Mouse (Mus musculus): ENCODE data around the gene Nfkbie. TPM values are rescaled to one million over a fixed set of nuclear protein-coding genes. Genes with fewer than 3 reads are reported as not detected.

The Nfkbie gene
- polyA plus RNA-seq, 1 experiment, result 12.5 TPM

- Histone ChIP-seq H3K4me3 (replicated peaks; ENCODE audit: insufficient read depth, low read depth, low read length) (no peak overlapping the region), H3K4me1 (ENCODE audit: control insufficient read depth, insufficient read depth, low read length) (peaks cover 42% of the 10 kb centered on the region), H3K27ac (ENCODE audit: insufficient read depth, low read length) (peak overlapping the region; percentile 57), H3K27me3 (ENCODE audit: control insufficient read depth, insufficient read depth, low read length) (no peaks in the 10 kb centered on the region)
- TF ChIP-seq POLR2A (IDR thresholded peaks at IDR 0.05; ENCODE audit: borderline replicate concordance, insufficient read depth, low read length) (no peak), CTCF (IDR thresholded peaks at IDR 0.05; ENCODE audit: borderline replicate concordance, insufficient read depth, low read depth, low read length) (peak; percentile 92)
- peak; percentile 85 to 95 for DNase-seq
- 35% methylated on average over 8 of the region's 8 CpGs for WGBS
Measured at GRCm38 (mm10) chr17:45516488-45516887, 39.0 kb upstream of the Nfkbie start.

DNA sequence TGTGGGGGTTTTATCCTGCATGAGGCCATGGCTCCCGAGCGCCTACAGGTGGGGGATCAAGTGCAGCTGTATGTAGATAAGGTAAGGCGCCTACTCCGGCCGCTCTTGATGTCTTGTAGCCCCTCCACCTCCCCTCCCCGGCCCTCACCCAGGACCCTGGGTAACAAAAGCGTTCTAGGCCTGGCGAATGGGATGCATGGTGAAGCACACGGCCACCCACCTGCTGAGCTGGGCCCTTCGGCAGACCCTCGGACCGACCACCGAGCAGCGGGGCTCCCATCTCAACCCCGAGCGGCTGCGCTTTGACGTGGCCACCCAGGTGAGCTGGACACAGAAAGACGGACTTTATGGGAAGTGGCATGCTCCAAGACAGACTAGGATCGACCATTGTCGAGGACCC lies 38.4 kb upstream of the Nfkbie start:
- no peak overlapping the region for H3K4me3 ChIP-seq (replicated peaks; ENCODE audit: insufficient read depth, low read depth, low read length)
- 86% methylated on average over 21 of the region's 21 CpGs for WGBS
- H3K27me3 ChIP-seq (ENCODE audit: control insufficient read depth, insufficient read depth, low read length), result no peaks in the 10 kb centered on the region
- DNase-seq, result no peak
- H3K4me1 ChIP-seq (ENCODE audit: control insufficient read depth, insufficient read depth, low read length), result peaks cover 43% of the 10 kb centered on the region
- no peak for TF ChIP-seq CTCF (IDR thresholded peaks at IDR 0.05; ENCODE audit: borderline replicate concordance, insufficient read depth, low read depth, low read length)
- no peak for TF ChIP-seq POLR2A (IDR thresholded peaks at IDR 0.05; ENCODE audit: borderline replicate concordance, insufficient read depth, low read length)
- peak overlapping the region; percentile 57 for H3K27ac ChIP-seq (ENCODE audit: insufficient read depth, low read length)

DNA sequence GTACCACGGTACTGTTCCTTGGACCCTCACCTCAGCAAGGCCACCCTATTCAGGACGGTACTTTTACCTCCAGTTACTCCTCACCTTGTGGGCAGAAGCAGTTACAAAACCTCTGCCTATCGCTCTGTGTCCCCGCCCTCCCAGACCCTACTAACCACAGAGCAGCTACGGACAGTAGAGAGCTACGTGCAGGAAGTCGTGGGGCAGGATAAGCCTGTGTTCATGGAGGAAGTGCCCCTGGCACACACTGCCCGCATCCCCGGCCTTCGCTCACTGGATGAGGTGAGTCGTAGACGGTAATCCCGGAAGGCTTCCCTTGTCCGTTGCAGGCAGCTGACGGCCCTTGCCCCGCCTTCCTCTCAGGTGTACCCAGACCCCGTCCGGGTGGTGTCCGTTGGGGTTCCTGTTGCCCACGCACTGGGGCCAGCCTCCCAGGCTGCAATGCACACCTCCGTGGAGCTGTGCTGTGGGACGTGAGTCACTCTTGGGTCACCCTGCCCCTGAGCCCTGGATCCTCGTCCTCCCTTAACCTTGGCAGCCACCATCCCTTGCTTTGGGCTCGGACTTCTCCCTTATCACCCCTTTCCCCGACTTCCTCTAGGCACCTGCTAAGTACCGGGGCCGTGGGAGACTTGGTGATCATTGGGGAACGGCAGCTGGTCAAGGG lies 37.8 kb upstream of the Nfkbie start:
- no peak overlapping the region for H3K4me3 ChIP-seq (replicated peaks; ENCODE audit: insufficient read depth, low read depth, low read length)
- peaks cover 48% of the 10 kb centered on the region for H3K4me1 ChIP-seq (ENCODE audit: control insufficient read depth, insufficient read depth, low read length)
- peak overlapping the region; percentile 49; the same call in 1 of the 2 replicates for H3K27ac ChIP-seq (ENCODE audit: insufficient read depth, low read length)
- TF ChIP-seq POLR2A (IDR thresholded peaks at IDR 0.05; ENCODE audit: borderline replicate concordance, insufficient read depth, low read length) (no peak), CTCF (IDR thresholded peaks at IDR 0.05; ENCODE audit: borderline replicate concordance, insufficient read depth, low read depth, low read length) (no peak)
- WGBS, result 85% methylated on average over 28 of the region's 28 CpGs
- no peak for DNase-seq
- no peaks in the 10 kb centered on the region for H3K27me3 ChIP-seq (ENCODE audit: control insufficient read depth, insufficient read depth, low read length)

DNA sequence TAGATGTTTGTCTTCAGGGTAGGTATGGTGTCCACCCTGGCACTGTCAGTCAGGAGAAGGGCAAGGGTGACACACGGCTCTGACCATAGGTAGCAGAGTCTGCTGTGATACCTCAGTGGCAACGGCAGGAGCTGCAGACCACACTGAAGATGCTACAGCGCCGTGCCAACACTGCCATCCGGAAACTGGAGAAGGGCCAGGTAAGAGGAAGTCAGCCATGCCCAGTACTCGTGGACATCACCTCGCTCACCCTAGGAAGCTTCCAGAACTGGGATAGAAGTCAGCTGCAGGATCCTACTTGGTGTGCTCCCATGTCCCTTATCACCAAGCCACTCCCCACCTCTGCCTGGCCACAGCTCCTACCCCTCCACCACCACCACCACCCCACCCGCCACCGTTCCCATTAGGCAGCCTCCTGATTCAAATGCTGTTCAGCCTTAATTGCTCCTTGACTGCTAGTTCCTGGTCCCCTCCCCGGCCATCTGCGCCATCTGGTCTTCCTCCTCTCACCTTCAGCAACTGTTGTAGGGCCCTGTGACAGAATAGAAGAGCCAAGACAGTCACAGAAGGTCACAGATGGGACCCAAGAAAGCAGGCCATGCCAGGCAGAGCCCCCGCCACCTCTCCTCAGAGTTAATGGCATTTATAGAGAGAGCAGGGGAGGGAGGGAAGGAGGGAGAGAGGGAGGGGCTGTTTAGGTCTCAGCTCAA lies 36.6 kb upstream of the Nfkbie start:
- H3K27me3 ChIP-seq (ENCODE audit: control insufficient read depth, insufficient read depth, low read length), result no peaks in the 10 kb centered on the region
- peak overlapping the region; percentile 84 for H3K27ac ChIP-seq (ENCODE audit: insufficient read depth, low read length)
- H3K4me1 ChIP-seq (ENCODE audit: control insufficient read depth, insufficient read depth, low read length), result peaks cover 57% of the 10 kb centered on the region
- DNase-seq, result peak; percentile 92 to 95
- no peak overlapping the region for H3K4me3 ChIP-seq (replicated peaks; ENCODE audit: insufficient read depth, low read depth, low read length)
- TF ChIP-seq POLR2A (IDR thresholded peaks at IDR 0.05; ENCODE audit: borderline replicate concordance, insufficient read depth, low read length) (no peak), CTCF (IDR thresholded peaks at IDR 0.05; ENCODE audit: borderline replicate concordance, insufficient read depth, low read depth, low read length) (no peak; the same call in 1 of the 2 replicates)
- 8% methylated on average over 12 of the region's 12 CpGs for WGBS

- DNase-seq, result no peak
- Histone ChIP-seq H3K4me3 (replicated peaks; ENCODE audit: insufficient read depth, low read depth, low read length) (no peak overlapping the region), H3K27me3 (ENCODE audit: control insufficient read depth, insufficient read depth, low read length) (no peaks in the 10 kb centered on the region), H3K27ac (ENCODE audit: insufficient read depth, low read length) (peak overlapping the region; percentile 84), H3K4me1 (ENCODE audit: control insufficient read depth, insufficient read depth, low read length) (peaks cover 63% of the 10 kb centered on the region)
- TF ChIP-seq POLR2A (IDR thresholded peaks at IDR 0.05; ENCODE audit: borderline replicate concordance, insufficient read depth, low read length), result no peak
- no peak for TF ChIP-seq CTCF (IDR thresholded peaks at IDR 0.05; ENCODE audit: borderline replicate concordance, insufficient read depth, low read depth, low read length)
- WGBS, result 58% methylated on average over 11 of the region's 11 CpGs
Measured at GRCm38 (mm10) chr17:45520136-45520535, 35.4 kb upstream of the Nfkbie start.

- Histone ChIP-seq H3K27me3 (ENCODE audit: control insufficient read depth, insufficient read depth, low read length) (no peaks in the 10 kb centered on the region), H3K27ac (ENCODE audit: insufficient read depth, low read length) (0 out of 2 replicates have a peak within 1 kb of the TSS, but pooled peaks have one; percentile 10)
Measured at GRCm38 (mm10) chr17:45523263-45523662, 32.2 kb upstream of the Nfkbie start, which contains the start of gene Tcte1. Gene Tcte1, plus strand, starts transcription at chr17:45523434.

GRCm38 (mm10) chr17:45524961-45525360 lies 30.5 kb upstream of the Nfkbie start:
- no peak for TF ChIP-seq POLR2A (IDR thresholded peaks at IDR 0.05; ENCODE audit: borderline replicate concordance, insufficient read depth, low read length)
- TF ChIP-seq CTCF (IDR thresholded peaks at IDR 0.05; ENCODE audit: borderline replicate concordance, insufficient read depth, low read depth, low read length), result no peak
- no peak overlapping the region for H3K27ac ChIP-seq (ENCODE audit: insufficient read depth, low read length)
- WGBS, result 16% methylated on average over 4 of the region's 4 CpGs

More at GRCm38 (mm10) chr17:45523263-45523662, 32.2 kb upstream of the Nfkbie start, which contains the start of gene Tcte1:
- peak in 1 of 2 experiments; percentile 16 for DNase-seq
- Histone ChIP-seq H3K4me1 (ENCODE audit: control insufficient read depth, insufficient read depth, low read length) (peaks cover 59% of the 10 kb centered on the region), H3K4me3 (replicated peaks; ENCODE audit: insufficient read depth, low read depth, low read length) (no peak within 1 kb of the TSS)
- TF ChIP-seq POLR2A (IDR thresholded peaks at IDR 0.05; ENCODE audit: borderline replicate concordance, insufficient read depth, low read length) (no peak), CTCF (IDR thresholded peaks at IDR 0.05; ENCODE audit: borderline replicate concordance, insufficient read depth, low read depth, low read length) (no peak)
- 39% methylated on average over 21 of the region's 21 CpGs for WGBS

More at GRCm38 (mm10) chr17:45524961-45525360, 30.5 kb upstream of the Nfkbie start:
- peaks cover 51% of the 10 kb centered on the region for H3K4me1 ChIP-seq (ENCODE audit: control insufficient read depth, insufficient read depth, low read length)
- no peak overlapping the region for H3K4me3 ChIP-seq (replicated peaks; ENCODE audit: insufficient read depth, low read depth, low read length)
- DNase-seq, result peak in 1 of 2 experiments; percentile 36
- H3K27me3 ChIP-seq (ENCODE audit: control insufficient read depth, insufficient read depth, low read length), result no peaks in the 10 kb centered on the region
